Mouse (Mus musculus) CH12.LX (cell line): ENCODE measurements around the gene Cdc42ep1.

ENCODE experiments used
- BHLHE40 ChIP-seq: IDR thresholded peaks from 2 replicates; pipeline ENCODE4 v1.6.1; 2011; ENCODE audit warnings: mild to moderate bottlenecking, low read depth, low read length, improper control_type of control experiment
- CHD2 ChIP-seq: IDR thresholded peaks from 2 replicates; pipeline ENCODE4 v1.6.1; 2011; ENCODE audit warnings: low read length, improper control_type of control experiment
- CTCF ChIP-seq, 2 experiments: IDR thresholded peaks in 1 of 2; conservative IDR thresholded peaks in 1 of 2; 2 replicates each; pipeline ENCODE4 v1.5.1; 2011 to 2012; ENCODE audit warnings: low read depth in 2 of 2, low read length in 2 of 2, improper control_type of control experiment in 1 of 2, inconsistent platforms in 1 of 2, mild to moderate bottlenecking in 1 of 2, moderate library complexity in 1 of 2
- E2F4 ChIP-seq: IDR thresholded peaks from 2 replicates; pipeline ENCODE4 v1.6.1; 2011; ENCODE audit warnings: low read depth, low read length, improper control_type of control experiment; ENCODE audit not compliant: insufficient replicate concordance
- ELF1 ChIP-seq: IDR thresholded peaks from 2 replicates; pipeline ENCODE4 v1.6.1; 2014; ENCODE audit warnings: low read depth, mild to moderate bottlenecking, inconsistent platforms, low read length, improper control_type of control experiment
- EP300 ChIP-seq: IDR thresholded peaks from 2 replicates; pipeline ENCODE4 v1.6.1; 2011; ENCODE audit warnings: low read length, improper control_type of control experiment
- GABPA ChIP-seq: IDR thresholded peaks from 2 replicates; pipeline ENCODE4 v1.6.1; 2012; ENCODE audit warnings: low read depth, low read length, improper control_type of control experiment, inconsistent platforms; ENCODE audit not compliant: insufficient replicate concordance
- HCFC1 ChIP-seq: IDR thresholded peaks from 2 replicates; pipeline ENCODE4 v1.6.1; 2012; ENCODE audit warnings: low read depth, mild to moderate bottlenecking, inconsistent platforms, low read length, improper control_type of control experiment
- MAX ChIP-seq: IDR thresholded peaks from 2 replicates; pipeline ENCODE4 v1.6.1; 2011; ENCODE audit warnings: low read length, improper control_type of control experiment
- MEF2A ChIP-seq: IDR thresholded peaks from 2 replicates; pipeline ENCODE4 v1.6.1; 2014; ENCODE audit warnings: low read depth, mild to moderate bottlenecking, inconsistent platforms, low read length, improper control_type of control experiment, borderline replicate concordance
- POLR2A ChIP-seq: IDR thresholded peaks from 2 replicates; pipeline ENCODE4 v1.6.1; 2011; ENCODE audit warnings: low read depth, mild to moderate bottlenecking, improper control_type of control experiment, low read length
- SMC3 ChIP-seq: IDR thresholded peaks from 2 replicates; pipeline ENCODE4 v1.6.1; 2011; ENCODE audit warnings: low read depth, low read length, improper control_type of control experiment
- TCF12 ChIP-seq: IDR thresholded peaks from 2 replicates; pipeline ENCODE4 v1.6.1; 2014; ENCODE audit warnings: low read depth, mild to moderate bottlenecking, inconsistent platforms, low read length, improper control_type of control experiment
- UBTF ChIP-seq: IDR thresholded peaks from 2 replicates; pipeline ENCODE4 v1.6.1; 2012; ENCODE audit warnings: low read depth, mild to moderate bottlenecking, inconsistent platforms, low read length, improper control_type of control experiment, moderate library complexity

DNA sequence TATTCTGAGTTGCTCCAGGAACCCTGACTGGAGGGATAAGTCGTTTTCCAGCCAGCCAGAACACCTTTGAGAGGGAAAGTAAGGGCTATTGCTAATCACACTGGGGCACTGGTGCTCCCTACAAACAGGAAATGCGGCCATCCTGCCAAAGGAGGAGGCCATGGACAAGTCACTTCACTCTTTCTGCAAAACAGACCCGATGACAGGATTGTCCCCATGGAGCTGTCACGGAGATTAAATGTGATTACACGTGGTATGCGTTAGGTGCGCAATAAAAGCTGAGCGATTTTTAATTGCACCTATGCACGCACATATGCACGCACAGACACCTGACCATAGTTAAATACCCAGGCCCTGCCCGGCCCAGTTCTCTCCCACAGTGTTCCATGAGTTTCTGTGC lies 1.7 kb upstream of the Cdc42ep1 start:
- no peak for TF ChIP-seq SMC3
- TF ChIP-seq POLR2A: no peak
- TF ChIP-seq CTCF (conservative IDR thresholded peaks at IDR 0.05 in 1 of 2, IDR thresholded peaks at IDR 0.05 in 1 of 2; ENCODE audit: low read depth in 2 of 2, low read length in 2 of 2): no peak
- TF ChIP-seq TCF12: no peak
- no peak for TF ChIP-seq UBTF
- no peak for TF ChIP-seq EP300
- no peak for TF ChIP-seq MEF2A
- TF ChIP-seq GABPA: no peak
- no peak for TF ChIP-seq HCFC1
- no peak for TF ChIP-seq E2F4
- TF ChIP-seq CHD2: no peak
- no peak for TF ChIP-seq MAX
- no peak for TF ChIP-seq ELF1
- TF ChIP-seq BHLHE40: no peak
